Mouse (Mus musculus): ENCODE measurements at regions not wholly inside any gene's neighbourhood (a gene's known extent, or its start where the extent isn't known, plus 50 kb on each side); places are given as distances from the start of the nearest gene placed in this dataset.

DNA sequence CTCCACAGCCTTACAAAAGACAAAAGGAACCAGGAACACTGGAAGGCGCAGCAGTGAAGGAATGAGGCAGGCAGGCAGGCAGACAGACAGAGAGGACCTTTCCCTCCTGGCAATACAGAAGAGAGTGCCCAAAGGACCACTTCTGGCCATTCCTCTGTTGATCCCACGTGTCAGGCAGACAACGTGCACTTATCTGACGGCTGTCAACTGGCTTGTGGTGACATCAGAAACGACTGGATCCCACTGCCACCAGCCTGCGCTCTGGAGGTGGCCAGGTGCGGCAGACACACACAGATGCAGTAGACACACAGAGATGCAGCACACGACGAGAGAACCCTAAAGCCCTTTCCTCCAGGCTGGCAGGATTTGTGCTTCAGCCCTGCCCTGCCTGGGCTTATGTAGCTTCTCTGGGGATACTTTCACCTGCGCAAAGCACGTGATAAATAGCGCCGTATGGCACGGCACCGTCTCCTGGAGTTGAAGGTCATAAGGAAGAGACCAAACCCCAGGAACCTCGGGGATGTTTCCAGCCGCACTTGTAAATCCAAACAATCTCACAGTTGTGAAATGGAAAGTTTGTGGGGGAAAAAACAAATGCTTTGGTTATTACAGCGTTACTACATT is 116.6 kb downstream of the Lmo4 start:
- H3K4me1 ChIP-seq (ENCODE audit: control insufficient read depth, insufficient read depth, low read length): no peaks in the 10 kb centered on the region
- H3K36me3 ChIP-seq (ENCODE audit: control insufficient read depth, insufficient read depth, low read length): no peaks in the 10 kb centered on the region
- no peaks in the 10 kb centered on the region for H3K79me2 ChIP-seq (ENCODE audit: control insufficient read depth, insufficient read depth, low read length)
- H3K27ac ChIP-seq (replicated peaks; ENCODE audit: insufficient read depth, low read depth, low read length): no peak overlapping the region
- TF ChIP-seq CTCF (IDR thresholded peaks at IDR 0.05; ENCODE audit: low read depth, low read length) (no peak), POLR2A (IDR thresholded peaks at IDR 0.05; ENCODE audit: extremely low read depth, insufficient read depth, low read length) (no peak)
- 53% methylated on average over 18 of the region's 18 CpGs for WGBS
- H3K4me3 ChIP-seq (ENCODE audit: insufficient read depth, low read depth, low read length): no peak overlapping the region
- H3K27me3 ChIP-seq (ENCODE audit: control insufficient read depth, insufficient read depth, low read length): no peaks in the 10 kb centered on the region; the same call in 1 of the 2 replicates
- H3K9ac ChIP-seq (ENCODE audit: low read depth, low read length): no peak overlapping the region
- DNase-seq (ENCODE audit: extremely low read depth, low read depth, low spot score): no peak

DNA sequence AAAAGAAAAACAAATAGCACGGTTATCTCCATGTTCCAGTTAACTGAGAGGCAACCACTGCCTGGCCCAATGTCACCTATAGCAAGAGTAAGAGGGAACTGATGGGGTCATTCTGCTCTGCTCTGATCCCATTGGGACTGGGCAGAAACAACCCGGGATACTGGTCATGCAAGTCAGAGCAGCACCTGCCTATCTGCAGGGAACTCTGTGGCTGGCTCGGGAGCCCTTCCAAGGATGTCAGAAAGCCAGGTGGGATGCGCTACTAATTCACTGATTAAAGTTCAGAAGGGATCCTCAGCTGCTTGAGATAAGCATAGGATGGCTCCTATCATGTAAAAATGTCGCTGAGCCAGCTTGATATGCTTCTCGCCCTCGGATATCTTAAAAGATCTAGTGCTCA is 117.2 kb downstream of the Lmo4 start:
- TF ChIP-seq CTCF (IDR thresholded peaks at IDR 0.05; ENCODE audit: low read depth, low read length): no peak
- no peak for TF ChIP-seq POLR2A (IDR thresholded peaks at IDR 0.05; ENCODE audit: extremely low read depth, insufficient read depth, low read length)
- H3K4me3 ChIP-seq (ENCODE audit: insufficient read depth, low read depth, low read length): no peak overlapping the region
- H3K4me1 ChIP-seq (ENCODE audit: control insufficient read depth, insufficient read depth, low read length): no peaks in the 10 kb centered on the region
- H3K9ac ChIP-seq (ENCODE audit: low read depth, low read length): no peak overlapping the region
- WGBS: 44% methylated on average over 7 of the region's 7 CpGs
- DNase-seq (ENCODE audit: extremely low read depth, low read depth, low spot score): no peak
- H3K36me3 ChIP-seq (ENCODE audit: control insufficient read depth, insufficient read depth, low read length): no peaks in the 10 kb centered on the region
- H3K79me2 ChIP-seq (ENCODE audit: control insufficient read depth, insufficient read depth, low read length): no peaks in the 10 kb centered on the region
- no peaks in the 10 kb centered on the region; the same call in 1 of the 2 replicates for H3K27me3 ChIP-seq (ENCODE audit: control insufficient read depth, insufficient read depth, low read length)
- no peak overlapping the region for H3K27ac ChIP-seq (replicated peaks; ENCODE audit: insufficient read depth, low read depth, low read length)

GRCm38 (mm10) chr3:144086176-144086575 is 118.8 kb downstream of the Lmo4 start:
- no peaks in the 10 kb centered on the region for H3K79me2 ChIP-seq (ENCODE audit: control insufficient read depth, insufficient read depth, low read length)
- H3K4me1 ChIP-seq (ENCODE audit: control insufficient read depth, insufficient read depth, low read length): no peaks in the 10 kb centered on the region
- WGBS: 83% methylated on average over 3 of the region's 3 CpGs
- no peaks in the 10 kb centered on the region for H3K36me3 ChIP-seq (ENCODE audit: control insufficient read depth, insufficient read depth, low read length)
- H3K4me3 ChIP-seq (ENCODE audit: insufficient read depth, low read depth, low read length): no peak overlapping the region
- H3K27me3 ChIP-seq (ENCODE audit: control insufficient read depth, insufficient read depth, low read length): no peaks in the 10 kb centered on the region; the same call in 1 of the 2 replicates
- H3K27ac ChIP-seq (replicated peaks; ENCODE audit: insufficient read depth, low read depth, low read length): no peak overlapping the region
- no peak overlapping the region for H3K9ac ChIP-seq (ENCODE audit: low read depth, low read length)
- DNase-seq (ENCODE audit: extremely low read depth, low read depth, low spot score): no peak
- no peak for TF ChIP-seq CTCF (IDR thresholded peaks at IDR 0.05; ENCODE audit: low read depth, low read length)
- TF ChIP-seq POLR2A (IDR thresholded peaks at IDR 0.05; ENCODE audit: extremely low read depth, insufficient read depth, low read length): no peak

DNA sequence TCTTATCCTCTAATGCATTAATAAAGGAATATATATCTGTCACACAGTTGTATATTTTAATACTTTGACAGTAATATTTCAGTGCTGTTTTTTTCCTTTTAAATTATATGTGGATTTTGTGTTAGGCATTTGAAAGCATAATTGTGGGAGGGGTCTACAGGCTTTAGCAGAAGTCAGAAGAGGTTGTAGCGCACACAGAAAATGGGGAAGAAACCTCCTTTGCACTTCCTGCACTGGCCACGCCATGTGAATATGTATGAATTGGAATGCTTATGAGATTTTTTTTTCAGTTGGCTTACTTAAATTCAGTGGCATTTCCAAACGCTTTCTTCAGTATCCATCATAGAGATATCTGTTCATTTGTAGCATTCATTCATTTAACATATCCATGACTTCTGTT is 125.1 kb downstream of the Lmo4 start:
- Histone ChIP-seq H3K27me3 (ENCODE audit: control insufficient read depth, insufficient read depth, low read length) (no peaks in the 10 kb centered on the region), H3K4me1 (ENCODE audit: control insufficient read depth, insufficient read depth, low read length) (no peaks in the 10 kb centered on the region), H3K9ac (ENCODE audit: low read depth, low read length) (no peak overlapping the region), H3K79me2 (ENCODE audit: control insufficient read depth, insufficient read depth, low read length) (no peaks in the 10 kb centered on the region), H3K36me3 (ENCODE audit: control insufficient read depth, insufficient read depth, low read length) (no peaks in the 10 kb centered on the region), H3K4me3 (ENCODE audit: insufficient read depth, low read depth, low read length) (no peak overlapping the region), H3K27ac (replicated peaks; ENCODE audit: insufficient read depth, low read depth, low read length) (no peak overlapping the region)
- 88% methylated on average over 3 of the region's 3 CpGs for WGBS
- no peak for DNase-seq (ENCODE audit: extremely low read depth, low read depth, low spot score)
- TF ChIP-seq CTCF (IDR thresholded peaks at IDR 0.05; ENCODE audit: low read depth, low read length): no peak
- TF ChIP-seq POLR2A (IDR thresholded peaks at IDR 0.05; ENCODE audit: extremely low read depth, insufficient read depth, low read length): no peak

- 75% methylated on average over 13 of the region's 13 CpGs for WGBS
- H3K4me3 ChIP-seq (ENCODE audit: insufficient read depth, low read depth, low read length): no peak overlapping the region
- no peaks in the 10 kb centered on the region for H3K36me3 ChIP-seq (ENCODE audit: control insufficient read depth, insufficient read depth, low read length)
- no peak overlapping the region for H3K27ac ChIP-seq (replicated peaks; ENCODE audit: insufficient read depth, low read depth, low read length)
- no peaks in the 10 kb centered on the region for H3K4me1 ChIP-seq (ENCODE audit: control insufficient read depth, insufficient read depth, low read length)
- TF ChIP-seq POLR2A (IDR thresholded peaks at IDR 0.05; ENCODE audit: extremely low read depth, insufficient read depth, low read length): no peak
- TF ChIP-seq CTCF (IDR thresholded peaks at IDR 0.05; ENCODE audit: low read depth, low read length): no peak
- H3K79me2 ChIP-seq (ENCODE audit: control insufficient read depth, insufficient read depth, low read length): no peaks in the 10 kb centered on the region
- H3K9ac ChIP-seq (ENCODE audit: low read depth, low read length): no peak overlapping the region
- no peak for DNase-seq (ENCODE audit: extremely low read depth, low read depth, low spot score)
- no peaks in the 10 kb centered on the region for H3K27me3 ChIP-seq (ENCODE audit: control insufficient read depth, insufficient read depth, low read length)
Measured at GRCm38 (mm10) chr3:144078198-144078935, 126.7 kb downstream of the Lmo4 start.

Measured in liver, adult 2 months (tissue).